Mouse (Mus musculus): ENCODE data around the gene Vmn2r121. TPM values are rescaled to one million over a fixed set of nuclear protein-coding genes. Genes with fewer than 3 reads are reported as not detected.

The Vmn2r121 gene
- total RNA-seq (2015) (not detected in 2 replicates), total RNA-seq (2017) (not detected in 2 replicates)

GRCm38 (mm10) chrX:124135852-124136251 is at the start of gene Vmn2r121:
Gene Vmn2r121, minus strand, starts transcription at chrX:124135952.
- ATAC-seq (replicated peaks; ENCODE audit: poor library complexity): no peak
